Mouse (Mus musculus): ENCODE results near the gene Cbl. TPM values are rescaled to one million over a fixed set of nuclear protein-coding genes. Genes with fewer than 3 reads are reported as not detected.
A peak's percentile ranks its signal among the peaks of the same experiment; 100 is the strongest.

Gene Cbl
- polyA plus RNA-seq, 1 experiment from 2014 or later, result 16.4 TPM

DNA sequence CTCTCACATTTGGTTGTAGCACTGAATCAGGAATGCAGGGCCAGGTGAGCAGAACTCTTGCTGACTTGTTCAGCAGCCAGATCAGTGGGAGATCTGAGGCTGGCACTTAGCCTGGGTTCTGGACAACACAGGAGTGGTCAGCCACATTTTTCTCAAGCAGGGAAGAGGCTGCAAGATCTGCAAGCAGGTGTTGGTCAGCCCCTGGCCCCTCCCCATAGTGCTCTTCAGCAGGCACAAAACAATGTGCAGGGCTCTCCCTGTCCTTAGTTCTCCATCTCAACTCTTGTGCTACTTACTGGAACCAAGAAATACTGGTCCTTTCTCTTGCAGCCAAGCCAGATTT is 89.2 kb downstream of the Cbl start:
- Histone ChIP-seq H3K4me2 (ENCODE audit: low read depth, low read length) (no peak overlapping the region), H3K27ac (replicated peaks; ENCODE audit: low read depth, low read length) (no peak overlapping the region), H3K9ac (replicated peaks; ENCODE audit: low read length) (no peak overlapping the region), H3K9me3 (replicated peaks; ENCODE audit: control insufficient read depth, low read length) (no peaks in the 10 kb centered on the region), H3K27me3 (ENCODE audit: control insufficient read depth, insufficient read depth, low read length) (no peaks in the 10 kb centered on the region), H3K4me1 (ENCODE audit: control insufficient read depth, insufficient read depth, low read length) (no peaks in the 10 kb centered on the region), H3K36me3 (replicated peaks; ENCODE audit: control insufficient read depth, insufficient read depth, low read depth, low read length) (no peaks in the 10 kb centered on the region; the same call in 1 of the 2 replicates), H3K4me3 (ENCODE audit: low read depth, low read length) (no peak overlapping the region)
- DNase-seq (ENCODE audit: low spot score), result no peak
- no peak for ATAC-seq (replicated peaks; ENCODE audit: insufficient number of reproducible peaks, low FRiP score, low TSS enrichment, low read depth)

GRCm38 (mm10) chr9:44144023-44144717 is 89.7 kb downstream of the Cbl start:
- Histone ChIP-seq H3K27ac (replicated peaks; ENCODE audit: low read depth, low read length) (no peak overlapping the region), H3K9me3 (replicated peaks; ENCODE audit: control insufficient read depth, low read length) (no peaks in the 10 kb centered on the region)
- peak; percentile 24 for DNase-seq (ENCODE audit: low spot score)

DNA sequence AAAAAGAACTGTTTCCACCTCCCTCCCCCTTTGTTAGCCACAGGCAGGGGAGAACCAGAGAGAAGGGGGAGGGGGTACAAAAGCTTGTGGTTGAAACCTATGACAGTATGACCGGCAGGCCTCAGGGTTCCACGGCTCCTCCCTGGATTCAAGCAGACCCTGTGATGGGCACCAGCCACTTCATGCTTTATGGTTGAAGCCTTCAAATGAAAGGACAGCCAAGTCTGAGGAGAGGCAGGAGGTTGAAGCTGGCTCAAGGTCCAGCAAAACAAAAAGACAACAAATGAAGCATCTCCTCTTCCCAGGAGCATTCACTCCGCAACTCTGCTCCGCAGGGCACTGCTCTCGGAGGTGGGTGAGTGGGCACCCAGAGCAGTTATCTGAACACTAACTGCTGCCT is 90.4 kb downstream of the Cbl start:
- WGBS, result 80% methylated on average over 5 of the region's 5 CpGs
- Histone ChIP-seq H3K4me3 (ENCODE audit: low read depth, low read length) (no peak overlapping the region), H3K27me3 (ENCODE audit: control insufficient read depth, insufficient read depth, low read length) (no peaks in the 10 kb centered on the region), H3K27ac (replicated peaks; ENCODE audit: low read depth, low read length) (no peak overlapping the region), H3K4me2 (ENCODE audit: low read depth, low read length) (no peak overlapping the region), H3K9me3 (replicated peaks; ENCODE audit: control insufficient read depth, low read length) (no peaks in the 10 kb centered on the region), H3K4me1 (ENCODE audit: control insufficient read depth, insufficient read depth, low read length) (no peaks in the 10 kb centered on the region), H3K36me3 (replicated peaks; ENCODE audit: control insufficient read depth, insufficient read depth, low read depth, low read length) (no peaks in the 10 kb centered on the region; the same call in 1 of the 2 replicates), H3K9ac (replicated peaks; ENCODE audit: low read length) (no peak overlapping the region)
- no peak for DNase-seq (ENCODE audit: low spot score)
- ATAC-seq (replicated peaks; ENCODE audit: insufficient number of reproducible peaks, low FRiP score, low TSS enrichment, low read depth), result no peak

More at GRCm38 (mm10) chr9:44144023-44144717, 89.7 kb downstream of the Cbl start:
- Histone ChIP-seq H3K27me3 (ENCODE audit: control insufficient read depth, insufficient read depth, low read length) (no peaks in the 10 kb centered on the region), H3K36me3 (replicated peaks; ENCODE audit: control insufficient read depth, insufficient read depth, low read depth, low read length) (no peaks in the 10 kb centered on the region; the same call in 1 of the 2 replicates), H3K4me2 (ENCODE audit: low read depth, low read length) (no peak overlapping the region), H3K4me3 (ENCODE audit: low read depth, low read length) (no peak overlapping the region), H3K9ac (replicated peaks; ENCODE audit: low read length) (no peak overlapping the region), H3K4me1 (ENCODE audit: control insufficient read depth, insufficient read depth, low read length) (no peaks in the 10 kb centered on the region)
- ATAC-seq (replicated peaks; ENCODE audit: insufficient number of reproducible peaks, low FRiP score, low TSS enrichment, low read depth), result no peak
- 29% methylated on average over 7 of the region's 8 CpGs for WGBS

DNA sequence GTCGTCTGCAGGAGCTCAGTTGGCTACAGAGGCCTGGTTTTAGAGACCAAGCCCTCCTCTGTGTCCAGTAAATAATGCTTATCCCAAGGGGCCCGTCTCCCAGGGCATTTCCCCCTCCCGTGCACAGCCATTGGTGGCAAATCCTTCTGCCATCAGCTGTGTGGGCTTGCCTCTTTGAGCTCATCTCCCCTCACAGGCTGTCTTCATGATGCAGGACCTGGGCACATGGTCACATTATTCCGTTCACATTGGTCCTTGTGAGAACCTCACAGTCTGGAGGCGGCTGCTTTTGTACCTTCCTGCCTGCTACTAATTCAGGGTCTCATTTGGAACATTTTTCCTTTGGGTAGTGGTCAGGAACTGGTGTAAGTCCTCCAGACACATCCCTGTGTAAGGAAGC is 91.9 kb downstream of the Cbl start:
- no peak for ATAC-seq (replicated peaks; ENCODE audit: insufficient number of reproducible peaks, low FRiP score, low TSS enrichment, low read depth)
- Histone ChIP-seq H3K9ac (replicated peaks; ENCODE audit: low read length) (no peak overlapping the region), H3K4me2 (ENCODE audit: low read depth, low read length) (no peak overlapping the region), H3K4me1 (ENCODE audit: control insufficient read depth, insufficient read depth, low read length) (no peaks in the 10 kb centered on the region), H3K4me3 (ENCODE audit: low read depth, low read length) (no peak overlapping the region), H3K27me3 (ENCODE audit: control insufficient read depth, insufficient read depth, low read length) (no peaks in the 10 kb centered on the region), H3K36me3 (replicated peaks; ENCODE audit: control insufficient read depth, insufficient read depth, low read depth, low read length) (no peaks in the 10 kb centered on the region; the same call in 1 of the 2 replicates), H3K9me3 (replicated peaks; ENCODE audit: control insufficient read depth, low read length) (no peaks in the 10 kb centered on the region), H3K27ac (replicated peaks; ENCODE audit: low read depth, low read length) (no peak overlapping the region)
- no peak for DNase-seq (ENCODE audit: low spot score)
- WGBS, result 73% methylated on average over 5 of the region's 5 CpGs

DNA sequence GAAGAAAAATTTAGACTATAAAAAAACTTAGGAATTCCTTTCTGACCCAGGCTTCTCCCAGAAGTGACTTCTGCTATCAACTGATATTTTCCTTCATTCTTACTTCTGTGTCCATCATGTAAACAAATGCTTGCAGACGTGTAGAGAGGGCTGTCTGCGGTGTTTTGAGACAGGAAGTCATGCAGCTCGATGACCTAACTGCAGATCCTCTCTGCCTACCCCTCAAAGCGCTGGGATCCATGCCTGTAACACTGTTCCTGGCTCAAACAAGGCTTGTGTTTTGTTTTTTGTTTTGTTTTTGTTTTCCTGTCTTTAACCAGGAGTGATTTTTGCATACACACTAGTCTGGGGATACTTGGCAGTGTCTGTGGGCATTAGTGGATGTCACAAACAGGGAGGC is 96.0 kb downstream of the Cbl start:
- WGBS, result 66% methylated on average over 4 of the region's 4 CpGs
- H3K9ac ChIP-seq (replicated peaks; ENCODE audit: low read length), result no peak overlapping the region
- H3K36me3 ChIP-seq (replicated peaks; ENCODE audit: control insufficient read depth, insufficient read depth, low read depth, low read length), result no peaks in the 10 kb centered on the region
- peaks cover 5% of the 10 kb centered on the region for H3K4me1 ChIP-seq (ENCODE audit: control insufficient read depth, insufficient read depth, low read length)
- H3K27me3 ChIP-seq (ENCODE audit: control insufficient read depth, insufficient read depth, low read length), result peaks cover 25% of the 10 kb centered on the region
- H3K4me2 ChIP-seq (ENCODE audit: low read depth, low read length), result no peak overlapping the region
- DNase-seq (ENCODE audit: low spot score) (no peak), ATAC-seq (replicated peaks; ENCODE audit: insufficient number of reproducible peaks, low FRiP score, low TSS enrichment, low read depth) (no peak)
- no peaks in the 10 kb centered on the region for H3K9me3 ChIP-seq (replicated peaks; ENCODE audit: control insufficient read depth, low read length)
- no peak overlapping the region for H3K27ac ChIP-seq (replicated peaks; ENCODE audit: low read depth, low read length)
- no peak overlapping the region for H3K4me3 ChIP-seq (ENCODE audit: low read depth, low read length)

GRCm38 (mm10) chr9:44135731-44136411 is 98.0 kb downstream of the Cbl start:
- ATAC-seq (replicated peaks; ENCODE audit: insufficient number of reproducible peaks, low FRiP score, low TSS enrichment, low read depth) (no peak), DNase-seq (ENCODE audit: low spot score) (no peak)
- Histone ChIP-seq H3K9me3 (replicated peaks; ENCODE audit: control insufficient read depth, low read length) (no peaks in the 10 kb centered on the region), H3K27me3 (ENCODE audit: control insufficient read depth, insufficient read depth, low read length) (peaks cover 25% of the 10 kb centered on the region), H3K4me1 (ENCODE audit: control insufficient read depth, insufficient read depth, low read length) (peaks cover 5% of the 10 kb centered on the region), H3K4me3 (ENCODE audit: low read depth, low read length) (peak overlapping the region; percentile 58), H3K36me3 (replicated peaks; ENCODE audit: control insufficient read depth, insufficient read depth, low read depth, low read length) (no peaks in the 10 kb centered on the region), H3K9ac (replicated peaks; ENCODE audit: low read length) (peak overlapping the region; percentile 60), H3K27ac (replicated peaks; ENCODE audit: low read depth, low read length) (no peak overlapping the region), H3K4me2 (ENCODE audit: low read depth, low read length) (peak overlapping the region; percentile 90)
- WGBS, result 57% methylated on average over 7 of the region's 7 CpGs

DNA sequence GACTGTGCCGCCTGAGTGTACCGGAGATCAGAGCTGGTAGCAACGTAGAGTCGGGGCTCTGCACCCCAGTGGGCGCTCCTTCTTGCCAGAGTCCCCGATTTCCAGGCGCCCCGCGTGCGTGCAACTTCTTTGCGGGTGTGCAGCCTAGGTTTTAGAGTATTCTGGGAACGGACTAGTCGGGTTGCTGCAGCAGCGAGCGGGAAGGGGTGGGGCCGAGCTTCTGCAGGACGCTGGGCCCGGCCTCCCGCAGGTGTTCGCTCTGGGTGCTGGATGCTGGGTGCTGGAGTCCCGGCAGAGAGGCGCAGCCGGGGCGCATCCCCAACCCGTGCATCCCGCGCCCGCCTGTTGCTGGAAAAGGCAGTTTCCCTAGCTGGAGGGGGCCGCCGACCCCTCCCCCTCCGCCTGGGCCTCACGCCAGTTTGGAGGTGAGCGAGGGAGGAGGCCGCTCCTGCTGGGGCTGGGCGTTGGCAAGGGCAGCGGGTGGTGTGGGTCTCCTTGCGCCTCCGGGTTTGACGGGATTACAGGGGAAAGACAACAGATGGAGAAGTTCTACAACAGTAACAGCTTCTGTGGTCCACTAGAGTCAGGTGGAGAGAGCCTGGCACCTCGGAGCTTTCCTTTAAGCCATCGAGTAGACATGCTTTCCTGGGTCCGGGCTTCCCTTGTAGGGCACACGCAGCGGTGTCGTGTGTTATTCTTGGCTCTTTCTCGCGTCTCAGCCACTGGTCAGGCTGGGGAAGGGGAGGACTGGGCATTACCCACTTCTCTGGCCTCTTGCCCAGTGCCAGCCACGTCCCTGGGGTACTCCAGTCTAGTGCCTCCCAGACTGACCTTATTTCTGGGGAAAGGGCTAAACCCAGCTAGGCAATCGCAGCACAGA is 98.8 kb downstream of the Cbl start:
- Histone ChIP-seq H3K9me3 (replicated peaks; ENCODE audit: control insufficient read depth, low read length) (no peaks in the 10 kb centered on the region), H3K4me3 (ENCODE audit: low read depth, low read length) (peak overlapping the region; percentile 58), H3K4me1 (ENCODE audit: control insufficient read depth, insufficient read depth, low read length) (peaks cover 8% of the 10 kb centered on the region), H3K36me3 (replicated peaks; ENCODE audit: control insufficient read depth, insufficient read depth, low read depth, low read length) (no peaks in the 10 kb centered on the region), H3K27me3 (ENCODE audit: control insufficient read depth, insufficient read depth, low read length) (peaks cover 25% of the 10 kb centered on the region), H3K4me2 (ENCODE audit: low read depth, low read length) (peak overlapping the region; percentile 90), H3K27ac (replicated peaks; ENCODE audit: low read depth, low read length) (no peak overlapping the region), H3K9ac (replicated peaks; ENCODE audit: low read length) (peak overlapping the region; percentile 60)
- ATAC-seq (replicated peaks; ENCODE audit: insufficient number of reproducible peaks, low FRiP score, low TSS enrichment, low read depth) (no peak), DNase-seq (ENCODE audit: low spot score) (peak; percentile 18)
- WGBS, result 3% methylated on average over 49 of the region's 49 CpGs

Data from embryonic facial prominence, embryonic 11.5 days (tissue).